Mouse (Mus musculus): ENCODE data around the gene Rxfp2.
A peak's percentile ranks its signal among the peaks of the same experiment; 100 is the strongest.

Rxfp2 gene

DNA sequence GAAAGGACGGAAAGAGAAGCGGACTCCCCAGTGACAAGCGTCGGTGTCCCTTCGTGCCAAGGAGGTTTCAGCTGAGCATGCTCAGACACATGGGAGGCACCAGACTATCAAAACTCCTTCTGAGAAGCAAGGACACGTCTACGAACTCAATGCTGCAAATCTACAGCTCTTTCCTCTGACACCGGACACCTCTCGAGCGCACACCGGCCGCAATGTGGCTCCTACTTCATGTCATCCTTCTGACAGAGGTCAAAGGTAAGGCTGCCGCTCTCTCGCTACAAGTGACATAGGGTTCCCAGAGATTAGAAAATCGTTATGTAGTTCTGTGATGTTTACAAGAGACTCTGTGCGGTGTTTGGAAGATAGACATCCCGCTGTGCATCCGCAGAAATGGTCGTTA lies at the start of gene Rxfp2:
Gene Rxfp2 (plus strand): TSS at position 20 of the 400 bp plus-strand sequence.
- DNase-seq: no peak

DNA sequence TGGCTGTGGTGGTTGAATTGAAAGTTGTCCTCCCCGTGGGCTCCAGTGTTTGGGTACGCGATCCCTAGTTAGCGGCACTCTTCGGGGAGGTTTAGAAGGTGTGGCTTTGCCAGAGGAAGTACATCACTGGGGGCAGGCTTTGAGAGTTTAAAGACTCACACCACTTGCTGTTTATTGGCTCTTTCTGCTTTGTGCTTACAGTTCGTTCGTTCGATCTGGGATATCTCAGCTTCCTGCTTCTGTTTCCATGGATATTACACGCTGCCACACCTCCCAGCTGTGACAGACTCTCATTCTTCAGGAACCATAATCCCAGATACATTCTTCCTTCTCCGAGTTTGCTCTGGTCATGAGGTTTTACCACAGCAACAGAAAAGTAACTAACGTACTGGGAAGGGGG lies 48.2 kb upstream of the Rxfp2 start:
- no peak for DNase-seq

DNA sequence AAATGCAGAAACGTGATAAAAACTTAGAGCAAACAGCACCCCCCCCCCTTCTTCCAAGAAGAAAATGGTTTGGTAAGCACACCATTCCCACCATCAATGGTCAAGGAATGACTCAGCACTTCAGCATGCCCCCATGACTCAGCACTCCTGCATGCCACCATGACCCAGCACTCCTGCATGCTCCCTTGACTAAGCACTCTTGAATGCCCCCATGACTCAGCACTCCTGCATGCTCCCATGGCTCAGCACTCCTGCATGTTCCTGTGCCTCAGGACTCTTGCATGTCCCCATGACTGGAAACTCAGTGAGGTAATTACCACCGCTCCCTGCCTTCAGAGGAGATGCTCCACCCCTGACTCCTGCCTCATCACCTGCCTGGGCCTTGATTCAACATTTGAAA lies 41.4 kb upstream of the Rxfp2 start:
- DNase-seq: no peak

DNA sequence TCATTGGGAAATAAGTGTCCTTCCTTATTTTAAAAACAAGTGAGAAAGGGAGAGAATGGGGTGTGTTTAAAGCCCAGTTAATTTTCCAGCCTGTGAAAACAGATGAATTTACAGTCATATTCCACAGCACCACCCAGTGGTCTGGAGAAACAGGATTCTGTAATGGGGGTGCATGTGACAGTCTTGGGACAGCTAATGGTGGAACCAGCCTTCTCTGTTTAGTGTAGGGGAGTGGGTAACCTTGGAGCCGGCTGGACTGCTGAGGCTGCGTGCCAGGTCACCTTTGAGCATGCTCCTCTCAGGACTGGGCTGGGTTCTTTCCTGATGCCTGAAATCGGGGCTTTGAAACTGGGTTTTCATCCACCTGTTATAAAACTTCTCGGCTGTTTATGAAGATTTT lies 34.9 kb upstream of the Rxfp2 start:
- no peak for DNase-seq

DNA sequence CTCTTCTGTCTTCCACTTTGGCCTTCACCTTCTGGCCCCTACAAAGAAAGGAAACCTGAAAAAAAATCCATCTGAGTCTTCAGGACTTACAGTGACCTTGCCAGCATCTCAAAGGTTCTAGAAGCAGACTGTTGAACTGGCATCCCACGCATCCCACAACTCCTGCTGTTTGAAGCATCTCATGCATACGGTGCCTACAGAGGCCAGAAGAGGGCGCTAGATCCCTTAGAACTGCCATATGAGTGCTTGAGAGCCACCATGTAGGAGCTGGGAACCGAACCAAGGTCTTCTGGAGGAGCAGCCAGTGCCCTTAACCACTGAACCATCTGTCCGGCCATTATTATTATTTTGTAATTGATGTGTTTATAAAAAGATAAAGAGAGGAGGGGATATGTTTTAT lies 23.9 kb upstream of the Rxfp2 start:
- no peak for DNase-seq

- DNase-seq: no peak
Observed at GRCm38 (mm10) chr5:149996614-149997013, 21.9 kb upstream of the Rxfp2 start.

DNA sequence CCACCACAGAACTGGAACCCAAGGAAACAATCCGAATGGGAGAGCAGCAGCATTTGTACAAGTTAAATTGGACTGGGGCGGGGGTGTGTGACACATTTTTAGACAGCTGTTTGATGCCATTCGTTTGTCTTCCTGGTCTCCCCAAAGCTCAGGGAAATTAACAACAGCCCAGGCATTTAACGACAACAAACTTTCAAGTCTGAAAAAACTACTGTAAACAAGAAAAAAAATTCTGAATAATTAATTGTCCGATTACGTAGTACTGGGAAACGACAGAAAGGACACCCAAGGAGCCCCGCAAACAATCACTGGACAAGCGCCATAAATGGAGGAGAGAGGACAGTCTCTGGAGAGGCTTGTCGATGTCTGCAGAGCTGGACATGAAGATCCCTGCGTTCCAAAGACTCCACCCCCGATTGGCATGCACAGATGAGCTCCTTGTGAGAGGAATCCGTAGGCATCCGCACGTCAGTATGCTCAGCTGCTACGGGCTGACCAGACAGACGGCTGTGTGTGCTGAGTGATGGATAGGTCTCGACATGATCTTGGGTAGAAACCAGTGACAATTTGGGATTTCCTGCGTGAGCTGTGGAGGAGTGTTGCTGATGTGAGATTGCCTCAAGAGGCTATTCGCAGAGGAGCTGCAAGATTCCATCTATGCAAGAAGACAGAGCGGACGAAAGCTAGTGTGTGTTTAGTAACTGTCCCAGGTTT lies 21.0 kb upstream of the Rxfp2 start:
- DNase-seq: no peak

- no peak for DNase-seq
Observed at GRCm38 (mm10) chr5:149998311-149998710, 20.2 kb upstream of the Rxfp2 start.

GRCm38 (mm10) chr5:150005355-150005754 lies 13.1 kb upstream of the Rxfp2 start:
- DNase-seq: no peak

GRCm38 (mm10) chr5:150016861-150017260 lies 1.6 kb upstream of the Rxfp2 start:
- no peak for DNase-seq

DNA sequence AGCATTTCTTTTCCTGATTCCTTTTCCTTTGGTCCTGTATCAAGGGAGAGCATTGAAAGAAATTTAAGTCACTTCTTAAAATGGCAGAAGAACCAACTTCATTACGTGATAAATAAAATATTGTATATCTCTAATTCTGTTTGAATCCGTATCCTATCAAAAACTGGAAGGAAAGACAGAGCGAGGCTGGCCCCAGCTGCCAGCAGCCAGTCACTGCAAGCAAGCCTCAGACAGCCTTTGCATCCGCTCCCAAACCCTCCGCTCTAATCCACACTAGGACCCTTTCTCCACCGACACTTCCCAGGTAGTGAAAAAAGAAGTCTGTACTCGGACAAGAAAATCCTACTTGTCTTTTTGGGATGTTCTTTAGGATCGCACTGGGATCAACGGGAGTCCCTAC lies 803 bp upstream of the Rxfp2 start:
- no peak for DNase-seq

GRCm38 (mm10) chr5:150020851-150021250 lies 2.4 kb downstream of the Rxfp2 start:
- peak; percentile 50 to 57 for DNase-seq

DNA sequence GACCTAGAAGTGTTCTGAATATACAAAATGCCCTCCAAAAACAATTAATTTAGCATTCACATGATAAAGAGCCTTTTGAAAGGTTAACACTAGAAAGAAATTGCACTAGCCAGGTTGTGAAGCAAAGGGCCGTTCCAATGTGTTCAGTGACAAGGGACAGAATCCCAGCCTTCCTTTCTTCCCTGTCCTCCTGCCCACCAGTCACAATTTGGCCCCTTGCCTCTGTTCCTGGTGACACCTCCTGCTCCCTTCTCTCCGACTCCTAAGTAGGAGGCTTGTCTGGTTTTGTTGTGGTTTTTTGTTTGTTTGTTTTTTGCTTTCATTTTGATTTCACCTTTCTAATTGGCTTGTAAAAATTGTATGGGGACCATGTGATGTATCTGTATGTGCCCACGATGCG lies 3.3 kb downstream of the Rxfp2 start:
- no peak for DNase-seq

GRCm38 (mm10) chr5:150022556-150022955 lies 4.1 kb downstream of the Rxfp2 start:
- DNase-seq: no peak

DNA sequence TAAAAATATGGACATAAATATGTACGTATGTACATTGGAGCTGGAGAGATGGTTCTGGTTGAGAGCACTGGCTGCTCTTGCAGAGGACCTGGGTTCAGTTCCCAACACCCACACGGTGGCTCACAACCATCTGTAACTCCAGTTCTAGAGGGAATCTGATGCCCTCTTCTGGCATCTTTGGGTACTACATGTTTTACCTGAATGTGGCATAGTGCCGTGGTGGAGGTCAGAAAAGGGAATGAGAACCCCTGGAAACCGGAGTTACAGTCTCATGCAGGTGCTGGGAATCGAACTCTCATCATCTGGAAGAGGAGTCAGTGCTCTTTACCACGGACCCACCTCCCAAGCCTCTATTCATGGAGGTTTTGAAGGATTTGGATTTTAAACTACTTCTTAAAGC lies 5.0 kb downstream of the Rxfp2 start:
- no peak for DNase-seq

- DNase-seq: no peak
Observed at GRCm38 (mm10) chr5:150024188-150024587, 5.7 kb downstream of the Rxfp2 start.

- no peak for DNase-seq
Observed at GRCm38 (mm10) chr5:150024901-150025300, 6.4 kb downstream of the Rxfp2 start.

GRCm38 (mm10) chr5:150025326-150025725 lies 6.9 kb downstream of the Rxfp2 start:
- no peak for DNase-seq

DNA sequence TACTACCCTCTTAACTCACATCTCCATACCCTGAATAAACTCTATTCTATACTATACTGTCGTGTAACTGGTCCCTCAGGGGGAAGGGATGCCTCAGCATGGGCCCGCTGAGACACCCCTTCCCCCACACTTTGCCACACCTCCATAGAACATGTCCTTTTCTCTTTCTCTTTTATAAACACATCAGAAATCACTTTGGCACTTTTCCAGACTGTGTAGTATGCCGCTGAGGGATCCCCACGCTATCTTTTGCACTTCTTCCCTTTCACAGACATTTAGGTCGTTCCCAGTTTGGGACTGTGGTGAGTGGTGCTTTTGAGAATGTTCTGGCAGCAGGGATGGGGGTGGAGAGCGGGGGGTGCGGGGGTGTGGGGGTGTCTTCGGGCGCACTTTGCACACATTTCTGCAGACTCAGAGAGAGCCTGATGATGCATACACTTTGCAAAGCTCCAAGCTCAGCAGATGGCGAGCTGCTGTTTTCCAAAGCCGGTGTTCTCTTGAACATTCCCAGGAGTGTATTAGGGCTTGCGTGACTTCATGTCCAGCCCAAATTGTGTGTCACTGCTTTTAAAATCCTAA lies 8.1 kb downstream of the Rxfp2 start:
- no peak for DNase-seq

DNA sequence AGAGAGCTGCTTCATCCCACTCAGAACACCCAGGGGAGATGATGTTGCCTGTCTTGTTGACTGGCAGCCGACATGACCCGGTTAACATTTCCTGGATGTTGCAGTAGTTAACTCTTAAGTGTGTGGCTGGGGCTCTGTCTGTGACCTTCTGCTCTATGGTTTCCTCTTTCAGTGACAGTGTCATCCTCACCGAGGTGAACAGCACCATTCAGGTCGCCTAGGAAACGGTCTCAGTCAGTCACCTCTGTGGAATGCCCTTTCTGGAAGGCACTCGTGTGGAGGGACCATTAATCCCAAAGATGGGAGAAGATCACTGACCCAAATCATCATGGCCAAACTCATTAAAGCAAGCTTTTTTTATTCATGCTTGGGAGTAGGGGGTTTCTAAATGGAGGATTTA lies 12.7 kb downstream of the Rxfp2 start:
- DNase-seq: no peak

- no peak for DNase-seq
Observed at GRCm38 (mm10) chr5:150031634-150032033, 13.2 kb downstream of the Rxfp2 start.

DNA sequence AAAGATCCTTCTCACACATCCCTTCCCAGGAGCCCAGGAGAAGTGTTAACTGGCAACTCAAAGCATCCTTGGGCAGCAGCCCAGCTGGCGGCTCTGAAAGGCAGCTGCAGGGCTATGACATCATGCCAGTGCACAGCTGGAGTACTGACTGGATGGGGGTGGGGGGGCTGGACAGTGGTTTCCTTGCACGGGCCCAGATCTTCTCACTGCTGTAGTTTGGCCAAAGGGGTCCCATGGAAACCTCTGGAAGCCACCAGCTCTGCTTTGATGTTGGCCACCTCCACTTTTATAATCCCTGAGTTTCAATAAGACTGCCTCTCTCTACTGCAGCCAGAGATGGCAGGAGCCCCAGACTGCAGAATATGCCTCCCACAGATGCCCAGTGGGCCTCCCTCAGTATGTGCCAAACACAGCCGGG lies 13.6 kb downstream of the Rxfp2 start:
- DNase-seq: peak in 1 of 2 experiments; percentile 4

DNA sequence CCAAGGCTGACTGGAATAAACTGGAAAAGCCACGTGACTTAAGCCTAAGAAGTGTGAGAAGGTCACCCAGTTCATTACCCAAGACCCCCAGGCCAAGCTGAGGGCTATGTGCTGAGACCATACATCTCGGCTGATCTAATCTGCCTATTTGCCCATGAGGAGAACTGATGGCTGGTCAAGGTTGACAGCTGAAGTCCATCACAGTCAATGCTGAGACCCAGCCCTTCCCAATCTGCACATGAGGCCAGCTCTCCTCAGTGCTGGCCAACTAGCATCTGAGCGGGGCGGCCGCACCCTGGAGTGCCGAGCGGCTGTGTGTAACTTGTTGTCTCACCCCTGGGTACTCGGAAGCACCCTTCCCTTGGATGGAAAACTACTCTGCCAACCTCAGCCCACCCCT lies 17.8 kb downstream of the Rxfp2 start:
- DNase-seq: no peak

- no peak for DNase-seq
Observed at GRCm38 (mm10) chr5:150036918-150037317, 18.4 kb downstream of the Rxfp2 start.

DNA sequence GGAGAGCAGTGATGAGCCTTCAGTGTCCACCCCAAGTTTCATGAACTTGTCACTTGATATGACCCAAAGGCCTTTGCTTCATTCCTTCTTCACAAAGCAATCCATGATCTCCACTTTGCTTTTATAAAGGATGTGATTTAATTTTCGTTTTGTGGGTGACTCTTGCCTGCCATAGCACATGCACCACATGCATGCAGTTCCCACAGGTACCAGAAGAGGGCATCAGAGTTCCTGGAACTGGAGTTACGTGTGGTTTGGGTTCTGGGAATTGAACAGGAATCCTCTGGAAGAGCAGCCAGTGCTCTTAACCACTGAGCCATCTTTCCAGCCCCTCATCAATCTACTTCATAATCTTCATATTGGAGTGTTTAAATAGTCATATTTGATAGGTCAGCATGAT lies 26.1 kb downstream of the Rxfp2 start:
- DNase-seq: no peak
